Mouse (Mus musculus) heart, embryonic 14.5 days (tissue): Measurements from ENCODE around the gene Rdh8. TPM values are rescaled to one million over a fixed set of nuclear protein-coding genes. Genes with fewer than 3 reads are reported as not detected.

Experiments
- ATAC-seq: fragments of 200-750 bp; cut with Nextera tagmentation; 2 replicates; pipeline ENCODE4 v1.8.0; 2017; ENCODE audit warnings: low read depth, moderate TSS enrichment; ENCODE audit not compliant: insufficient number of reproducible peaks, insufficient read depth, low FRiP score
- H3K27ac ChIP-seq, 2 experiments: fragments of 200-500 bp in 1 of 2; fragments of 300-500 bp in 1 of 2; sonication (generic) in 1 of 2; replicated peaks in 1 of 2; 2 replicates each; pipeline ENCODE4 v1.5.1; 2012 to 2014; ENCODE audit warnings: low read depth in 2 of 2, low read length in 2 of 2, control low read depth in 1 of 2, mild to moderate bottlenecking in 1 of 2, mixed read lengths in 1 of 2; ENCODE audit not compliant: control insufficient read depth in 1 of 2, insufficient read depth in 1 of 2
- H3K27me3 ChIP-seq: fragments of 300-500 bp; sonication (generic); 2 replicates; pipeline ENCODE4 v1.6.1; 2014; ENCODE audit warnings: mild to moderate bottlenecking, low read length, control low read depth; ENCODE audit not compliant: control insufficient read depth, insufficient read depth
- H3K36me3 ChIP-seq: fragments of 300-500 bp; sonication (generic); 2 replicates; pipeline ENCODE4 v1.6.1; 2014; ENCODE audit warnings: mild to moderate bottlenecking, control low read depth, low read length, mixed read lengths; ENCODE audit not compliant: control insufficient read depth, insufficient read depth
- H3K4me1 ChIP-seq, 2 experiments: fragments of 200-500 bp in 1 of 2; fragments of 300-500 bp in 1 of 2; sonication (generic) in 1 of 2; 2 replicates each; pipeline ENCODE4 v1.6.1; 2012 to 2014; ENCODE audit warnings: low read length in 2 of 2, control low read depth in 1 of 2, mixed read lengths in 1 of 2; ENCODE audit not compliant: control insufficient read depth in 2 of 2, insufficient read depth in 2 of 2
- H3K4me2 ChIP-seq: fragments of 300-500 bp; sonication (generic); 2 replicates; pipeline ENCODE4 v1.6.1; 2014; ENCODE audit warnings: mild to moderate bottlenecking, low read length
- H3K4me3 ChIP-seq, 2 experiments: fragments of 200-500 bp in 1 of 2; fragments of 300-500 bp in 1 of 2; sonication (generic) in 1 of 2; 2 replicates each; pipeline ENCODE4 v1.5.1; 2012 to 2014; ENCODE audit warnings: low read length in 2 of 2, mild to moderate bottlenecking in 2 of 2, control low read depth in 1 of 2, low read depth in 1 of 2, moderate library complexity in 1 of 2; ENCODE audit not compliant: control insufficient read depth in 1 of 2, insufficient read depth in 1 of 2
- H3K9ac ChIP-seq: fragments of 300-500 bp; sonication (generic); 2 replicates; pipeline ENCODE4 v1.6.1; 2014; ENCODE audit warnings: mild to moderate bottlenecking, low read length
- H3K9me3 ChIP-seq: fragments of 300-500 bp; sonication (generic); 2 replicates; pipeline ENCODE4 v1.6.1; 2016; ENCODE audit warnings: low read length, control low read depth; ENCODE audit not compliant: control insufficient read depth
- WGBS: fragments of 180-500 bp; shearing (Covaris S2); extraction: QIAGEN DNeasy Blood & Tissue Kit; methylation state at CpG from one replicate; pipeline ENCODE4 v1.1.7; 2014; 5-methylcytosine and 5-hydroxymethylcytosine counted together
- polyA plus RNA-seq: library from polyadenylated mRNA; unstranded; fragments of >200 nt; fragmentation: Nextera tagmentation; extraction: Ambion mirVana; gene quantifications from 2 replicates; pipeline ENCODE4 v1.2.1, GENCODE M21; 2014

The Rdh8 gene
- polyA plus RNA-seq, 1 experiment from 2014 or later: not detected

DNA sequence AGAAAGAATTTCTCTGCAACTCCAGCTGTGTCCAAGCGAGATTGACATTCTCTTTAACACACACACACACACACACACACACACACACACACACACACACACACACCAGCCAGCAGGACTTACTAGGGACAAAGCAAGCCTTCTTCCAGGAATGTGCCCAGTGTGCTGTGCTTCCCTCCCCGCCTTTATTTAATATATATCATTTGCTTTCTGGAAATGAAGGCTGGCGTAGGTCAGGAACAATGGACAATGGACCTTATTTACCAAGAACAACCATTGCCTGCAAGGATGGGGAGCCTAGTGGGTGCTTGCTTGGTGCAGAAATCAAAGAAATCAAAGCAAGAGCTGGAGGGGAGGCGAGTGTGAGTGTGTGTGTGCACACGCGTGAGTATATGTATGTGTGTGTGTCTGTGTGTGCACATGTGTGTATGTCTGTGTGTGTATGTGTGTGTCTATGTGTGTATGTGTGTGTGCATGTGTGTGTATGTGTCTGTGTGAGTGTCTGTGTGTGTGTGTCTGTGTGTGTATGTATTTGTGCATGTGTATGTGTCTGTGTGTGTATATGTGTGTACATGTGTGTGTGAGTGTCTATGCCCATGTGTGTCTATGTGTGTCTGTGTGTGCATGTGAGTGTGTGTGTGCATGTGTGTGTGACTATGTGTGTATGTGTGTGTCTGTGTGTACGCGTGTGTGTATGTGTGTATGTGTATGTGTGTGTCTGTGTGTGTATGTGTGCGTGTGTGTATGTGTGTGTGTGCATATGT is 19.1 kb downstream of the Rdh8 start:
- H3K4me1 ChIP-seq: no peaks in the 10 kb centered on the region
- H3K36me3 ChIP-seq: no peaks in the 10 kb centered on the region
- H3K4me3 ChIP-seq: no peak overlapping the region
- WGBS: 79% methylated on average over 9 of the region's 9 CpGs
- H3K9ac ChIP-seq: no peak overlapping the region
- H3K27ac ChIP-seq: no peak overlapping the region
- no peak for ATAC-seq
- H3K9me3 ChIP-seq: no peaks in the 10 kb centered on the region
- no peak overlapping the region for H3K4me2 ChIP-seq
- H3K27me3 ChIP-seq: peaks cover 6% of the 10 kb centered on the region; the same call in 1 of the 2 replicates

DNA sequence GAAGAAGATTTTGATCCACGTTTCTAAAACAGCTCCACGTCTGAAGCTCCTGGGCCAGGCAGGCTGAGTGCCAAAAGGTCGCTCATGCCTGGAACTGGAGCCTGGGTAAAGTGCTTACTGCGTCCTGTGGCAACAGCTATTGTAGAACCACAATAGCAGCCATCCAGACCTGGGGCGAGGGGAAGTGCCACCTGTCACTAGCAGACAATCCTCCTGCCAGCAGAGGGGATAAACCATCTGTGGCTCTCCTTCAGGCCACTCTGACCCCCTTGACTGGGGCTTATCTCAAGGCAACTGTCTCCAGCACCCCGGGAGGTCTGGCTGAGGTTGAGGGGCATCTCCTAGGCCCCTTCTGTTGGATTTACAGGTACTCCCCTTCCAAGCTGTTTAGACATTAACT is 20.6 kb downstream of the Rdh8 start:
- Histone ChIP-seq H3K36me3 (no peaks in the 10 kb centered on the region), H3K4me1 (no peaks in the 10 kb centered on the region), H3K27ac (no peak overlapping the region), H3K27me3 (no peaks in the 10 kb centered on the region), H3K9ac (no peak overlapping the region), H3K9me3 (no peaks in the 10 kb centered on the region), H3K4me2 (no peak overlapping the region), H3K4me3 (no peak overlapping the region)
- ATAC-seq: no peak
- WGBS: 45% methylated on average over 6 of the region's 6 CpGs

DNA sequence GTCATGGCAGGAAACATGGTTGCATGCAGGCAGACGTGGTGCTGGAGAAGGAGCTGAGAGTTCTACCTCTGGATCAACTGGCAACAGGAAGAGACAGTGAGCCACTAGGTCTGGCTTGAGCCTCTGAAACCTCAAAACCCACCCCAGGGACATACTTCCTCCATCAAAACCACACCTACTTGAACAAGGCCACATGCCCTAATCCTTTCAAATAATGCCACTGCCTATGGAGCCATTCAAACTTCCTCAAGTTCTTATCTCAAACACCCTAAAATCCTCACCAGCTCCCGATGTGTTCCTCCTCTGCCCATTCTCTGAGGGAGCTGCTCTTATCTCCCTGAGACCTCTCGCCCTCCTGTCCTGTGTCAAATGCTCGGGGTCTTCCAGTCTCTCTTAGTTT is 23.9 kb downstream of the Rdh8 start:
- Histone ChIP-seq H3K4me2 (no peak overlapping the region), H3K4me3 (no peak overlapping the region), H3K9ac (no peak overlapping the region), H3K9me3 (no peaks in the 10 kb centered on the region), H3K27me3 (0 out of 2 replicates have a peak, but pooled peaks cover 3% of the 10 kb centered on the region), H3K36me3 (no peaks in the 10 kb centered on the region), H3K27ac (no peak overlapping the region), H3K4me1 (no peaks in the 10 kb centered on the region)
- WGBS: 43% methylated on average over 4 of the region's 4 CpGs
- no peak for ATAC-seq

DNA sequence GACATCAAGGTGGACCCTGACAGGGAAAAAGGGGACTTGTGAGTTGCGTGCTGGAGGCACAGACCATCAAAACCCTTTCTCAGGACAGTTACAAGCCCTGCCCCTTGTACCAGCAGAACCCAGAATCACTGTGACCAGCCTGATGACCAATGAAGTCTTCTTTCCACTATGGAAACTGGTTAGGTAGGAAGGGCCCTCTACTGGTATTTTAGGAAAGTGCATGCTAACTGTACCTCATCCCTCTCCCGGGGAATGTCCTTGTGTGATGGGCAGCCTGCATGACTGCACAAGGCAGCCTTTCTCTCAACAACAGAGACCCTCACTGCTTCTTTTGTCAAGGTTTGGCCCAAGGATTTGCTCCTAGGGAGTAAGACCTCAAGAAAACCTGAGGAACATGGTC is 24.4 kb downstream of the Rdh8 start:
- Histone ChIP-seq H3K27ac (no peak overlapping the region), H3K36me3 (no peaks in the 10 kb centered on the region), H3K4me1 (no peaks in the 10 kb centered on the region), H3K4me2 (no peak overlapping the region), H3K9me3 (no peaks in the 10 kb centered on the region), H3K4me3 (no peak overlapping the region), H3K9ac (no peak overlapping the region), H3K27me3 (0 out of 2 replicates have a peak, but pooled peaks cover 3% of the 10 kb centered on the region)
- ATAC-seq: no peak
- WGBS: 22% methylated on average over 2 of the region's 2 CpGs

DNA sequence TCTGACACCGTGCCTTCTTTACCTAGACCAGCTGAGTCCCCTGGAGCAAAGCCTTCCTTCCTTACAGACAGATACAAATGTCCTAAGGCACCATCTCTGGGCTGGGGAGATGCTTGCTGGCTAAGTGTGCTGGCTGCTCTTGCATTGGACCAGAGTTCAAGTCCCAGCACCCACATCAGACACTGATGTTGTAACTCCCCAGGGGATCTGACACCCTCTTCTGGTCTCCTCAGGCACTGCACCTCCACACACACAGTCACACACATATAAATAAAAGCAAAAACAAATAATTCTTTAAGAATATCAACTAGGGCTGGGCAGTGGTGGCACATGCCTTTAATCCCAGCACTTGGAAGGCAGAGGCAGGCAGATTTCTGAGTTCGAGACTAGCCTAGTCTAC is 31.9 kb downstream of the Rdh8 start:
- Histone ChIP-seq H3K4me2 (no peak overlapping the region), H3K36me3 (no peaks in the 10 kb centered on the region), H3K27ac (no peak overlapping the region), H3K9me3 (no peaks in the 10 kb centered on the region), H3K4me1 (no peaks in the 10 kb centered on the region), H3K9ac (no peak overlapping the region), H3K4me3 (no peak overlapping the region), H3K27me3 (0 out of 2 replicates have a peak, but pooled peaks cover 3% of the 10 kb centered on the region)
- ATAC-seq: no peak
- WGBS: 70% methylated on average over 2 of the region's 2 CpGs

DNA sequence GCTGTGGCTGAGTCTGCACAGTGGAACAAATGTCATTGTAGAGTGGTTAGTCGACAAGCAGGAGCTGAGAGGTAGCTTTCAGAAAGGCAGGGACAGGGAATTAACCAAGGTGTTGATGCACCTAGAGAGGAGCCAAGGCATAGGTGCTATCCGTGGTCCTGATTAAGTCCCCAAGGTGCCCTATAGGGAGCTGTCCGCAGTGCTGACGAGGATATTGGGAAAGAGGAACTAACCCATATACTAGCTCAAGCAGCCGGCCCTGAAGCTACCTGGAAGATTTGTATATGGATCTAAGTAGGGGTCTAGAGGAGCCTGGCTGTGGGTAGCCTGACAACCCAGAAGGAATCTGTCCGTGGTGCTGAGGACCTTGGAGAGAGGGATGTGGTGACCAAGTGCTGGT is 38.8 kb downstream of the Rdh8 start:
- no peaks in the 10 kb centered on the region for H3K27me3 ChIP-seq
- H3K36me3 ChIP-seq: no peaks in the 10 kb centered on the region
- H3K4me3 ChIP-seq: no peak overlapping the region
- no peaks in the 10 kb centered on the region for H3K9me3 ChIP-seq
- no peak overlapping the region for H3K27ac ChIP-seq
- H3K4me1 ChIP-seq: no peaks in the 10 kb centered on the region
- 9% methylated on average over 6 of the region's 6 CpGs for WGBS
- no peak for ATAC-seq
- no peak overlapping the region for H3K4me2 ChIP-seq
- no peak overlapping the region for H3K9ac ChIP-seq

DNA sequence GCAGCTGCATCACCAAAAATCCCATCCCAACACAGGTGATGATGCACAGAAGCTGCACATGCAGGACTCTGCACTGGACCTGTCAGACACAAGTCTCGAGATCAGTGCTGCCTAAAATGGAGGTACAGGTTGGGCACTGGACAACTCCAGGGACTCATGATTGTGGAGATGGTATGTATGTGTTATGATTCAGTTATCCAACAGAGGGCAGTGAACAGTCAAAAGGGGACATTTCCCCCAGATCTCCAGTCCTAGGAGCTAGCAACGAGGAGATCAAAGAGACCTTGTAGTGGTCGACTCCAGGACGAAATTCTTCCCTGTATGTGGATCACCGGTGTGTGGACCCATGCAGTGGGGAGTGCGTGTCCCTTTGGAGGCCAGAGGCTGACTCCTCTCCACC is 41.6 kb downstream of the Rdh8 start:
- H3K36me3 ChIP-seq: no peaks in the 10 kb centered on the region
- H3K27me3 ChIP-seq: no peaks in the 10 kb centered on the region
- H3K9ac ChIP-seq: no peak overlapping the region
- no peaks in the 10 kb centered on the region for H3K4me1 ChIP-seq
- ATAC-seq: no peak
- no peak overlapping the region for H3K4me3 ChIP-seq
- no peaks in the 10 kb centered on the region for H3K9me3 ChIP-seq
- no peak overlapping the region for H3K27ac ChIP-seq
- H3K4me2 ChIP-seq: no peak overlapping the region
- 47% methylated on average over 6 of the region's 6 CpGs for WGBS

DNA sequence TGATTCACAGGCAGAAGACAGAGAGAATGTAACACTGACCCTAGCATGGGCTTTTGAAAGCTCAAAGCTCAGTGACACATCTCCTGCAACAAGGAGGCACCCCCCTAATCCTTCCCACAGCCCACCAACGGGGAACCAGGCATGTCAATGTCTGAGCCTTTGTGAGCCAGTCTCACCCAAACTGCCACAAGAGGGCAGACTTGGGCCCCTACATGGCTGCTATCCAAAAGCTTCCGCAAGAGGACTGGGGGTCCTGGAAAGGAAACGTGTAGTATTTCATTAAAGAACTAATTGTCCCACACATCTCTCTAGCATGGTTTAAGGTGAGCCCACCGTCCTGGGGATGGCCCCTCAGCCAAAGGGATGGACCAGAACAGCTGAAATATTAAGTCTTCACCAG is 43.5 kb downstream of the Rdh8 start:
- WGBS: 7% methylated on average over 4 of the region's 4 CpGs
- Histone ChIP-seq H3K9me3 (no peaks in the 10 kb centered on the region), H3K36me3 (no peaks in the 10 kb centered on the region), H3K27me3 (no peaks in the 10 kb centered on the region), H3K27ac (no peak overlapping the region), H3K4me2 (no peak overlapping the region), H3K9ac (no peak overlapping the region), H3K4me3 (no peak overlapping the region), H3K4me1 (no peaks in the 10 kb centered on the region)
- ATAC-seq: no peak
